17 mouse cellular contexts compared by ENCODE assay signal in genomic region chr17:48235773-48236370, GRCm38 (mm10). TPM values are rescaled to one million over a fixed set of nuclear protein-coding genes. Genes with fewer than 3 reads are reported as not detected.
"Had no signal": no experiment of that assay in that cellular context is flagged by ENCODE, and none has a peak within 500 bp of the region (broad histone marks: within the 10 kb centered on the region; RNA-seq: fewer than 3 reads in every experiment).

No protein-coding gene starts in this region.

- H3K4me3 ChIP-seq: layer of hippocampus, adult 2 months; midbrain, embryonic 13.5 days had no signal

- H3K27me3 ChIP-seq: midbrain, embryonic 13.5 days had no signal

- ATAC-seq: intestine, embryonic 16.5 days; midbrain, embryonic 13.5 days had no signal

- H3K9ac ChIP-seq: liver, embryonic 14.5 days; midbrain, embryonic 13.5 days had no signal

- H3K4me1 ChIP-seq: midbrain, embryonic 13.5 days had no signal

- DNase-seq: kidney, adult 8-10 months; kidney, postnatal 36 days; liver; lung, adult 18-20 months; right cerebral cortex, postnatal 14 days; thymus, postnatal 36 days had no signal

- H3K36me3 ChIP-seq: midbrain, embryonic 13.5 days had no signal

- H3K27ac ChIP-seq: layer of hippocampus, adult 2 months; liver, embryonic 14.5 days; midbrain, embryonic 13.5 days; stomach, postnatal 0 days had no signal

- H3K4me2 ChIP-seq: midbrain, embryonic 13.5 days had no signal

RNA-seq across cellular contexts. Expression of gene Trem1, which starts 3.3 kb away (rescaled TPM):
- total RNA-seq: layer of hippocampus, adult 2 months; layer of hippocampus, postnatal 10 days; left cerebral cortex, adult 18-20 months; left cerebral cortex, postnatal 10 days; midbrain, postnatal 0 days had no signal
- polyA plus RNA-seq: midbrain, embryonic 13.5 days; midbrain, postnatal 0 days; neural tube, embryonic 14.5 days; stomach, postnatal 0 days had no signal

RNA-seq across cellular contexts. Expression of gene Trem3, which starts 11.7 kb away (rescaled TPM):
- total RNA-seq: layer of hippocampus, adult 2 months; layer of hippocampus, postnatal 10 days; left cerebral cortex, adult 18-20 months; megakaryocyte-erythroid progenitor cell, adult 5-6 weeks; midbrain, postnatal 0 days had no signal
- polyA plus RNA-seq: midbrain, embryonic 13.5 days; midbrain, postnatal 0 days; neural tube, embryonic 14.5 days; stomach, postnatal 0 days had no signal

RNA-seq across cellular contexts. Expression of gene Treml4, which starts 28.2 kb away (rescaled TPM):
- total RNA-seq: layer of hippocampus, adult 2 months; layer of hippocampus, postnatal 10 days; left cerebral cortex, postnatal 10 days; megakaryocyte-erythroid progenitor cell, adult 5-6 weeks had no signal
